Mouse (Mus musculus): Measurements from ENCODE around the gene Cntd1. TPM values are rescaled to one million over a fixed set of nuclear protein-coding genes. Genes with fewer than 3 reads are reported as not detected.
A peak's percentile ranks its signal among the peaks of the same experiment; 100 is the strongest.

The Cntd1 gene
- polyA plus RNA-seq, 1 experiment = not detected

DNA sequence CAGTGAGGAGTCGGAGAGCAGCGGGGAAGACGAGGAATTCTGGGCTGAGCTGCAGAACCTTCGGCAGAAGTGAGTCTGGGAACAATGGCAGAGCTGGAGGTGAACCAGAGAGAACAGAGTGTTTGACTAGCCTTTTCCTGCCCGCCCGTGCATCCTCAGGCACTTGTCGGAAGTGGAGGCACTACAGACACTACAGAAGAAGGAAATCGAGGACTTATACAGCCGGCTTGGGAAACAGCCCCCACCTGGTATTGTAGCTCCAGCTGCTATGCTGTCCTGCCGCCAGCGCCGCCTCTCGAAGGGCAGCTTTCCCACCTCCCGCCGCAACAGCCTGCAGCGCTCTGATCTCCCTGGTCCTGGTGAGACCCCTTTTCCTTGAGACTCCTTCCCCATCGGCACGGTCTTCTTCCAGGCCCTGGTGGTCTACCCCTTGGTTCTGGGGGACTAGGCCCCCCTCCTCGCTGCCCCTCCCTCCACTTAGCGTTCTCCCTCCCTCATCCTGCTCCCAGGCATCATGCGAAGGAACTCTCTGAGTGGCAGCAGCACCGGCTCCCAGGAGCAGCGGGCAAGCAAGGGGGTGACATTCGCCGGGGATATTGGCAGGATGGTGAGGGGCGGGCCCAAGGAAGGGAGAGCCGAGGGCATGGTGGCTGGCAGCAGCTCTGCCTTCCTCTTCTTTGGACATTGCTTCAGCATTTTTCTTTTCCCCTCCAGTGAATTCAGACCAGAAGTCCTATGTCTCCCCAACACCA lies 2.3 kb upstream of the Cntd1 start:
- Histone ChIP-seq H3K4me3 (ENCODE audit: insufficient read depth, low read depth, low read length) (no peak overlapping the region), H3K4me1 (ENCODE audit: control insufficient read depth, insufficient read depth, low read length) (peaks cover 24% of the 10 kb centered on the region), H3K27ac (ENCODE audit: insufficient read depth, low read depth, low read length) (no peak overlapping the region)
- TF ChIP-seq CTCF (IDR thresholded peaks at IDR 0.05; ENCODE audit: insufficient read depth, low read depth, low read length) (no peak), POLR2A (IDR thresholded peaks at IDR 0.05; ENCODE audit: insufficient read depth, low read depth, low read length) (no peak)
- 36% methylated on average over 27 of the region's 27 CpGs for WGBS

DNA sequence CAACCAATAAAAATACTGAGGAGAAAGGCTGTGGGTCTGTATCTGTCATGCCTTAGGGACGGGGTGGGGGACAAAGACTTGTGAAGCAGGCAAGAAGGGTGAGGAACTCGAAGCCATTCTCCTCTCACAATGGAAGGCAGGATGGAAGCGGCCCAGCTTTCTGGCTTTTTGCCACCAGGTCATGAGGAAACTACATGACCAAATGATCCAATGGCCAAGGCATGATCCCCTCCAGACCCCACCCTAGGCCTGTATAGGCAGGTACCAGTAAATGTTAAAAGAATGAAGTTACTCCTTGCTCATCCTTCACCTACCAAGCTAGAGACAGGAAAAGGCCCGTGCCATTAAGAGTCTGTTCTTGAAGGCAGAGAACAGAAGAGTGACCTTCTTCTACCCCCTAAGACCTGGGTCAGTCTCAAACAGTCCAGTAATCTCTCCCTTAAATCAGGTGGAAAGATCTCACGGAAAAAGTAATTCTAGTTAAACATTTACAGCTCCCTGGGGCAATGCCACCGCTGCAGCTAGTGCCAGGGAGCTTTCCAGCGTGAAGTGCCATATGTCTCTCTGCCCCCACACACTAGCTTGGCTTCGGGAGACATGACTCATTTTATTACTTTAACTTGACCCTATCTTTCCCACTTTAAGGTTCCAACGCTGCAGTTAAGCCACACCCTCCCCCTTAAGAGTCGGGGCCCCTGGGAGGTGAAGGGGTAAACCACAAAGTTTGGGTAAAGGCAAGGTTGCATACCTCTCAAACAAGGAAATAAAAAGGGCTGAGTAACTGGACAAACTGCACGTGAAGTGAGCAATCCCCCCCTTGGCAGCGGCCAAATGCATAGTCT lies 1.2 kb upstream of the Cntd1 start:
- TF ChIP-seq POLR2A (IDR thresholded peaks at IDR 0.05; ENCODE audit: insufficient read depth, low read depth, low read length) = no peak
- no peak for TF ChIP-seq CTCF (IDR thresholded peaks at IDR 0.05; ENCODE audit: insufficient read depth, low read depth, low read length)
- 63% methylated on average over 12 of the region's 12 CpGs for WGBS
- Histone ChIP-seq H3K4me1 (ENCODE audit: control insufficient read depth, insufficient read depth, low read length) (peaks cover 24% of the 10 kb centered on the region), H3K4me3 (ENCODE audit: insufficient read depth, low read depth, low read length) (peak overlapping the region; percentile 98), H3K27ac (ENCODE audit: insufficient read depth, low read depth, low read length) (no peak overlapping the region)

DNA sequence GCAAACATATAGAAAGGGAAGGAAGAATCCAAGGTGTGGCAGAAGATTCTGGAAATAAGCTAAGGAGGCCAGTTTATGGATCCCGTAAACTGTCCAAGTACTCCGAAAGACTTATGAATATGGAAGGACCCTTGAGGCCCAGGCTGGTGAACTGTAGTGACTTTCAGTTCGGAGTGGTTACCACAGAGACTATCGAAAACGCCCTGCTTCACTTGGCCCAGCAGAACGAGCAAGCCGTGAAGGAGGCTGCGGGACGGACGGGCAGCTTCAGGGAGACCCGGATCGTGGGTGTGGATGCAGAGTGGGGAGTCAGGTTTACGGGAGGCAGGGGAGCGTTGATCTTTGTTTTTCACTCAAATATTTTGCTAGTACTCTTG lies 369 bp downstream of the Cntd1 start:
- Histone ChIP-seq H3K27ac (ENCODE audit: insufficient read depth, low read depth, low read length) (no peak overlapping the region), H3K4me3 (ENCODE audit: insufficient read depth, low read depth, low read length) (peak overlapping the region; percentile 98), H3K4me1 (ENCODE audit: control insufficient read depth, insufficient read depth, low read length) (peaks cover 24% of the 10 kb centered on the region)
- TF ChIP-seq POLR2A (IDR thresholded peaks at IDR 0.05; ENCODE audit: insufficient read depth, low read depth, low read length) = no peak
- no peak for TF ChIP-seq CTCF (IDR thresholded peaks at IDR 0.05; ENCODE audit: insufficient read depth, low read depth, low read length)
- WGBS = 54% methylated on average over 14 of the region's 14 CpGs

DNA sequence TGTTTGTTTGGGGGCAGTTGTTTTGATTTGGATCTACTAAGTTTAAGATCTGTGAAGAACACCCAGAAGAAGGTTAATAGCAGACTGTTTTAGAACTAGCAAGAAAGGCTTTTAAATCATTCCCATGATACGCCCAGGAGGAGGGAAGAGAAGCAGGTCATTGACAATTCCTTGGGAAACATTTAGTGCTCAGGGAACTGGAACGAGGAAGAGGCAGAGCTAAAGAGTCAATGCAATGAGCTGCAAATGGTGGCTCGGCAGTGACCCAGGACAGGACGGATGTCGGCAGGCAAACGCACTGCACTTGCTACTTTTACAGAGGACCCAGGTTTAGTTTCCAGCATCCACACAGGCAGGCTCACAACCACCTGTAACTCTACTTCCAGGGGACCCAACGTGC lies 2.0 kb downstream of the Cntd1 start:
- no peak overlapping the region for H3K27ac ChIP-seq (ENCODE audit: insufficient read depth, low read depth, low read length)
- no peak for TF ChIP-seq POLR2A (IDR thresholded peaks at IDR 0.05; ENCODE audit: insufficient read depth, low read depth, low read length)
- TF ChIP-seq CTCF (IDR thresholded peaks at IDR 0.05; ENCODE audit: insufficient read depth, low read depth, low read length) = no peak
- no peak overlapping the region for H3K4me3 ChIP-seq (ENCODE audit: insufficient read depth, low read depth, low read length)
- WGBS = 53% methylated on average over 7 of the region's 7 CpGs
- H3K4me1 ChIP-seq (ENCODE audit: control insufficient read depth, insufficient read depth, low read length) = peaks cover 24% of the 10 kb centered on the region

DNA sequence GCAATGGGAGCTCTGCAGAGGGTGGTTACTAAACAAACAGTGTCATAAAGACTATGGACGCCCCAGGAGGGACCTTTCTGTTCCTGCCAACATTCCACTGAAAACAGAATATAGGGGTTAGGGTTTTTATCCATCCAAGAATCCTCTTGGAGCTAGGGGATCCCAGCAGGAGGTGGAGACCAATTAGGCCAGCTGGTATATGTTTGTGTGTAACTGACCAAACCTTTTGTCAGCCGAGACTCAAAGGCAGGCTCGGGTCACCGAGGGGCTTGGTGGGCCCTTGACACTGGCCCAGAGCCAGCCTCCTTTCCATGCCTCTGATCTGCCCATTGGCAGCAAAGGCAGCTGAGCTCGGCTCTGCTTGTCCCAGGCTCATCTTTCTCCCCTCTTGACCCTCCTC lies 4.1 kb downstream of the Cntd1 start:
- Histone ChIP-seq H3K4me1 (ENCODE audit: control insufficient read depth, insufficient read depth, low read length) (peaks cover 7% of the 10 kb centered on the region), H3K4me3 (ENCODE audit: insufficient read depth, low read depth, low read length) (no peak overlapping the region), H3K27ac (ENCODE audit: insufficient read depth, low read depth, low read length) (no peak overlapping the region)
- TF ChIP-seq POLR2A (IDR thresholded peaks at IDR 0.05; ENCODE audit: insufficient read depth, low read depth, low read length) = no peak
- no peak for TF ChIP-seq CTCF (IDR thresholded peaks at IDR 0.05; ENCODE audit: insufficient read depth, low read depth, low read length)
- WGBS = 10% methylated on average over 5 of the region's 5 CpGs

DNA sequence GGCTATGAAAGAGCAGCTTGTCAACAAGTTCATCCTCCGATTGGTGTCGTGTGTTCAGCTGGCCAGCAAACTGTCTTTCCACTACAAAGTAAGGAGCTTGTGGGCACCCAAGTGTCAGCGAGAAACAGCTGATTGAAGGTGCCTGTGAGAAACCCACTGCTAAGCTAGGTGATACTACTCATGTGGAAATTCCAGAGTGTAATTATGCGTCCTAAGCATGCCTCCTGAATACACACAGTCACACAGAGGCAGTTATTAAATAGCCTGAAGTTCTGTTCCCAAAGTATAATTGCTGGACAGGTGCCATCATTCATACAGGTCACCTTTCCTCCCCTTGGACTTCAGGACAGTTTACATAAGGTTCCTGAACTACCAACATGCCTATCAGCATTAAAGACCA lies 5.0 kb downstream of the Cntd1 start:
- H3K4me1 ChIP-seq (ENCODE audit: control insufficient read depth, insufficient read depth, low read length) = peaks cover 3% of the 10 kb centered on the region
- no peak overlapping the region for H3K4me3 ChIP-seq (ENCODE audit: insufficient read depth, low read depth, low read length)
- WGBS = 70% methylated on average over 4 of the region's 4 CpGs
- TF ChIP-seq CTCF (IDR thresholded peaks at IDR 0.05; ENCODE audit: insufficient read depth, low read depth, low read length) (no peak), POLR2A (IDR thresholded peaks at IDR 0.05; ENCODE audit: insufficient read depth, low read depth, low read length) (no peak)
- H3K27ac ChIP-seq (ENCODE audit: insufficient read depth, low read depth, low read length) = no peak overlapping the region

DNA sequence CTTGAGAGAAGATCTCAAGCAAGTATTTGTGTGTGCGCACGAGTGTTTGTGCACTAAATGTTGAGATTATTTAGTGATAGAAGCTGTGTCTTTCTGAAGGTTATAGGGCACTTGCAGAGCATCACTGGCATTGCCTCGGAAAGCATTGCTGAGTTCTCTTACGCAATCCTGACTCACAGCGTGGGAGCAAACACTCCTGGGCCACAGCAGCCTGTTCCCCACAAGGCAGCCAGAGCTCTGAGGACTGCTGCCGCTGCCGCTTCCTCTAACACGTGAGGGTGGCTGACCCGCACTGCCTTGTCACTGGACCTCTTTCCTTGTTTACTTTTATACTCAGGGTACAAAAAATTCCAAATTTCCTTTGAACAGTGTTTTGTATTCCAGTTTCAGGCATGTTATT lies 8.5 kb downstream of the Cntd1 start:
- no peak overlapping the region for H3K4me3 ChIP-seq (ENCODE audit: insufficient read depth, low read depth, low read length)
- WGBS = 76% methylated on average over 9 of the region's 9 CpGs
- TF ChIP-seq CTCF (IDR thresholded peaks at IDR 0.05; ENCODE audit: insufficient read depth, low read depth, low read length) = no peak
- no peak for TF ChIP-seq POLR2A (IDR thresholded peaks at IDR 0.05; ENCODE audit: insufficient read depth, low read depth, low read length)
- H3K27ac ChIP-seq (ENCODE audit: insufficient read depth, low read depth, low read length) = no peak overlapping the region
- no peaks in the 10 kb centered on the region for H3K4me1 ChIP-seq (ENCODE audit: control insufficient read depth, insufficient read depth, low read length)

DNA sequence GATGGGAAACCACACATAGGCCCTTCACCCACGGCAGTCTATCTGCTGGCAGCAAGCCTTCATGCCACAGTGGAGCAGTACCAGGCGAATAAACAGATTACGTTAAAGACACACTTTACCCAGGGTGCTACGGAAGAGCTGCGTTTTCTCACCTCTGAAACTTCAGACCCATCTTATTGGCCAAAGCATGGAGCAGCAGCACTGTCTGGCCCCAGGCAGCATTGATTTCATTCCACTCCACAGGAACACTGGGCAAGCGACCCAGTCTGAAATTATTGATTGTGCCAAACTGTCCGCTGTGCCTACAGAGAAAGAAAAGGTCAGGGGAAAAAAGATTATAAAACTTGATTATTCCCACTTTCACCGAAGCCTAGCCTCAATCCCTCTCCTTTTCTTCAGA lies 12.4 kb downstream of the Cntd1 start:
- 88% methylated on average over 8 of the region's 8 CpGs for WGBS
- TF ChIP-seq POLR2A (IDR thresholded peaks at IDR 0.05; ENCODE audit: insufficient read depth, low read depth, low read length) (no peak), CTCF (IDR thresholded peaks at IDR 0.05; ENCODE audit: insufficient read depth, low read depth, low read length) (no peak)

DNA sequence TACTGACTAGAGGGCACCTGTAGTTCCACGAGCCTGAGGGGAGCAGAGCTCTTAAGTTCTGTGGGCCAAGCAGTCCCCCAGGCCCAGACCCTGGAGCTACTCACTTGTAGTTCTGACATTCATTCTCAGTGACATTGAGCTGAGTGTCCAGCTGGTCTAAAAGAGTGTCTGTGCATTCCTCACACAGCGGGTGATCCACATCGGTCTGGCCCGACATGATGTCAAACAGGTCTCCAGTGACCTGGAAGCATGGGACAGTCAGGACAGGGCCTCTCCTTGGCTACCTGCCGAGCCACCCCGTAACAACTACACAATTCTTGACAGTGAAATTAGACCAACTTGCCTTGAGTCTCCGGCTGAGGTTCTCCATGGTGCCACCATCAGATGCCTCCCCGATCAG lies 16.4 kb downstream of the Cntd1 start:
- H3K4me3 ChIP-seq (ENCODE audit: insufficient read depth, low read depth, low read length) = no peak overlapping the region
- WGBS = 91% methylated on average over 8 of the region's 8 CpGs
- TF ChIP-seq CTCF (IDR thresholded peaks at IDR 0.05; ENCODE audit: insufficient read depth, low read depth, low read length) (no peak), POLR2A (IDR thresholded peaks at IDR 0.05; ENCODE audit: insufficient read depth, low read depth, low read length) (no peak)
- H3K4me1 ChIP-seq (ENCODE audit: control insufficient read depth, insufficient read depth, low read length) = no peaks in the 10 kb centered on the region
- H3K27ac ChIP-seq (ENCODE audit: insufficient read depth, low read depth, low read length) = no peak overlapping the region

More for the DNA sequence above, 12.4 kb downstream of the Cntd1 start:
- Histone ChIP-seq H3K4me1 (ENCODE audit: control insufficient read depth, insufficient read depth, low read length) (no peaks in the 10 kb centered on the region), H3K4me3 (ENCODE audit: insufficient read depth, low read depth, low read length) (no peak overlapping the region), H3K27ac (ENCODE audit: insufficient read depth, low read depth, low read length) (no peak overlapping the region)

Measured in olfactory bulb, adult 2 months (tissue).